Mouse (Mus musculus) limb, embryonic 13.5 days (tissue): ENCODE results near the gene Chml. TPM values are rescaled to one million over a fixed set of nuclear protein-coding genes. Genes with fewer than 3 reads are reported as not detected.
A peak's percentile ranks its signal among the peaks of the same experiment; 100 is the strongest.

Experiments used
- ATAC-seq: fragments of 200-750 bp; cut with Nextera tagmentation; 2 replicates; pipeline ENCODE4 v1.8.0; 2017; ENCODE audit warnings: low read depth, moderate number of reproducible peaks, moderate TSS enrichment; ENCODE audit not compliant: low FRiP score
- H3K27ac ChIP-seq: fragments of 300-500 bp; sonication (generic); 2 replicates; pipeline ENCODE4 v1.5.1; 2015; ENCODE audit warnings: inconsistent platforms, mild to moderate bottlenecking, moderate library complexity
- H3K27me3 ChIP-seq: fragments of 300-500 bp; sonication (generic); 2 replicates; pipeline ENCODE4 v1.6.1; 2015; ENCODE audit warnings: mild to moderate bottlenecking, inconsistent platforms
- H3K36me3 ChIP-seq: fragments of 300-500 bp; sonication (generic); 2 replicates; pipeline ENCODE4 v1.6.1; 2015; ENCODE audit warnings: inconsistent platforms, mild to moderate bottlenecking, moderate library complexity
- H3K4me1 ChIP-seq: fragments of 300-500 bp; sonication (generic); 2 replicates; pipeline ENCODE4 v1.6.1; 2015; ENCODE audit warnings: inconsistent platforms
- H3K4me2 ChIP-seq: fragments of 300-500 bp; sonication (generic); replicated peaks from 2 replicates; pipeline ENCODE4 v1.6.1; 2015; ENCODE audit warnings: inconsistent platforms, mild to moderate bottlenecking, moderate library complexity
- H3K4me3 ChIP-seq: fragments of 300-500 bp; sonication (generic); 2 replicates; pipeline ENCODE4 v1.5.1; 2015; ENCODE audit warnings: moderate library complexity, mild to moderate bottlenecking, inconsistent platforms
- H3K9ac ChIP-seq: fragments of 300-500 bp; sonication (generic); 2 replicates; pipeline ENCODE4 v1.6.1; 2015; ENCODE audit warnings: mild to moderate bottlenecking, inconsistent platforms
- H3K9me3 ChIP-seq: fragments of 300-500 bp; sonication (generic); 2 replicates; pipeline ENCODE4 v1.6.1; 2016; ENCODE audit warnings: inconsistent platforms
- WGBS: fragments of 180-500 bp; shearing (Covaris S2); methylation state at CpG from one replicate; pipeline ENCODE4 v1.1.7; 2015; 5-methylcytosine and 5-hydroxymethylcytosine counted together
- polyA plus RNA-seq: library from polyadenylated mRNA; unstranded; fragments of >200 nt; fragmentation: Nextera tagmentation; extraction: Ambion mirVana; gene quantifications from 2 replicates; pipeline ENCODE4 v1.2.1, GENCODE M21; 2015

Gene Chml
- 1.4 and 1.7 TPM in 2 replicates for polyA plus RNA-seq

DNA sequence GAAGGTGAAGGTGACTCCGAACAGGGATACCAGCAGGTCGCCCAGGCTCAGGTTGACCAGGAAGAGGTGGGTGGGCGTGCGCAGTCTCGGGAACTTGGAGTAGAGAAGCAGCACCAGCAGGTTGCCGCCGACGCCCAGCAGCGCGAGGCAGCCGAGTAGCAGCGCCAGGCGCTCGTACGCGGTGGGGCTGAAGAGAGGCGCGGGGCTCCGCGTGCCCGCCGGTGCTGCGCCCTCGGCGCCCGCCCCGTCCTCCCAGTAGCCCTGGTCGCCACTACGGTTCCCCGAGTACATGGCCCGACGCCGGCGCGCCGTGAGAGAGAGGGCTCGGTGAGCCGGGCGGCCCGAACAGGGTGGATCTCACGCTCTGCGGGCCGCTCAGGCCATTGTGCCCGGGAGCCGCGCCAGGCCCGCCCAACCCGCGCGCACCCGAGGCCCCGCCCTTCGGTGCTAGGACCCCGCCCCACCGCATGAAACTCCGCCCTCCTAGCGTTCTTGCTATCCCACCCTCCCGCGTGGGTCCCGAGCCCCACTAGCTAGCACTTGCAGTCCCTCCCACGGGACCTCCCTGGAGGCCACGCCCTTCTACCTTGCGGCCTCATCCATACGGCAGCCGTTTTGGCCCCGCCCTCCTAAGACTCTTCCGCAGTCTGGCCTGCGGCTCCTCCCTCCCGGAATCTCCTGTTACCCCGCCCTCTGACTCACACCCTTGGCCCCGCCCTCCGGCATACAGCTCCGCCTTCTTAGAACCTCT is at the start of gene Chml, which contains the start of gene Opn3:
Gene Chml (minus strand): TSS at position 656 of the 751 bp plus-strand sequence.
Gene Opn3 (minus strand): TSS at position 531 of the 751 bp plus-strand sequence.
- under 1% methylated on average over 55 of the region's 73 CpGs for WGBS
- H3K4me3 ChIP-seq = peak within 1 kb of the TSS; percentile 76
- H3K4me2 ChIP-seq = peak within 1 kb of the TSS; percentile 85
- no peaks in the 10 kb centered on the region for H3K27me3 ChIP-seq
- peaks cover 14% of the 10 kb centered on the region for H3K4me1 ChIP-seq
- ATAC-seq = peak; percentile 98
- H3K27ac ChIP-seq = peak within 1 kb of the TSS; percentile 76
- peak within 1 kb of the TSS; percentile 84 for H3K9ac ChIP-seq
- no peaks in the 10 kb centered on the region for H3K9me3 ChIP-seq
- peaks cover 9% of the 10 kb centered on the region for H3K36me3 ChIP-seq

DNA sequence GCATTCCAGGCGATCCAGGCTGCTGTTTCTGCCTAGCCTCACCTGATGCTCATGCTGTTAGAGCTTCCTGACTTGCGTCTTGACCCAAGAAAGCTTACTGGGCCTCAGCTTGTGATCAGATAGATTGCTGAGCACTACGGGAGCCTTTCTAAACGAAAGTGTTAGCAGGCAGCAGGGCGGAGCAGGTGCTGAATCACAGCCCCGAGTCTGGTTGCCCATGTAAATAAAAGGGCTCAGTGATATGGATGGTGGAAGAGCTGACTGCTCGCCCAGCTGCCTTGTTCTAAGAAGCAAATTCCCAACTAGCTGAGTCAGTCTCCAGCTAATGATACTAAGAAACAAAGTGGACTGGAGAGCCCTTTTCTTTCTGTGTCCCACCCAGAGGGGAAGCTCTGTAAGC is 33.1 kb upstream of the Chml start:
- H3K4me3 ChIP-seq = no peak overlapping the region
- 0 out of 2 replicates have a peak, but pooled peaks cover 3% of the 10 kb centered on the region for H3K4me1 ChIP-seq
- no peaks in the 10 kb centered on the region for H3K36me3 ChIP-seq
- no peaks in the 10 kb centered on the region for H3K27me3 ChIP-seq
- H3K4me2 ChIP-seq = no peak overlapping the region
- no peak overlapping the region for H3K27ac ChIP-seq
- whole genome bisulfite sequencing = 35% methylated on average over 7 of the region's 7 CpGs
- no peak overlapping the region for H3K9ac ChIP-seq
- H3K9me3 ChIP-seq = no peaks in the 10 kb centered on the region
- ATAC-seq = no peak

DNA sequence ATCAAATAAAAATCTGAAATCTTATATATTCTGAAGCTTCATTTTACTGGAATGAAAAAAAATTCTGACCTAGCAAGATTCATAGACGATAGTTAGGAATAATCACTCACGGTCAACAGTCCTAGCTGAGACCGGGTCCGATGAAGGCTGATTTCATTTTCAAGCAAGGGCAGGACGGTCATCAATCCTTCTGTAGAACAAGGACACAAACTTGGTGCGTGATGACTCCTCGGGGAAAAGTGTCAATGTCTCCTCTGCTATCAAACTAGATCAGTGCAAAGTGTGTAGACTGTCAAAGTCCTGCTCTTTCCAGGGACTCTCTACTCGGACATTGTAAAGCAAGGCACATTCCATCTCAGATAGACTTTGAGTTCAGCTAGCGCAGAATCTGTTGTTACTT is 24.1 kb upstream of the Chml start:
- Histone ChIP-seq H3K36me3 (no peaks in the 10 kb centered on the region), H3K4me2 (no peak overlapping the region), H3K4me1 (no peaks in the 10 kb centered on the region), H3K27ac (no peak overlapping the region), H3K27me3 (no peaks in the 10 kb centered on the region), H3K9me3 (no peaks in the 10 kb centered on the region), H3K4me3 (no peak overlapping the region), H3K9ac (no peak overlapping the region)
- no peak for ATAC-seq
- 90% methylated on average over 9 of the region's 9 CpGs for WGBS

DNA sequence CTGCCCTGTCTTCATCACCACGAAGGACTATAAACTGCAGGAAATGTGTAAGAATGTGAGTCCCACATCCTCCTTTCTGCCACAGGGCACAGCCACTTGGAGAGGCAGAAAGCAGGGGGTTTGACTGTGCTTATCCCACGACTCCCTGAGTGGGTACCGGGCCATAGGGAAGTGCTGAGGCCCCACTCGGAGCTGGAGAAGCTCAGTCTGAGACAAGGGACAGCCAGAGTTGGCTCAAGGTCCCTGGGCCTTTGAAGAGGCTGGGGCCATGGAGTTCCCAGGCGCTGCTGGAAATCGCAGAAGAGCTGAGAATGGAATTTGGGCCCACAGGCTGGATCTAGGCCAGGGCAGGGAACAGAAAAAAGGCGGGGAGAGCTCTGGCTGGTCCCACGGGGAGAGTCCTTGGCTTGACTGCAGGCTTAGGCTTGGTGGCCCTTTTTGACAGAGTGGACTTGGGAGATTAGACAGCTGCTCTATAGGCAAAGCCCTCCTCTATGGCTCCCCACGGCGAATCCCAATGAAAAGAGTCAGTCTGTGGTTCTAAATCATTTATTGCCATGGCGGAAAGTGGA is 19.7 kb upstream of the Chml start:
- Histone ChIP-seq H3K9ac (no peak overlapping the region), H3K27me3 (no peaks in the 10 kb centered on the region), H3K4me1 (no peaks in the 10 kb centered on the region), H3K36me3 (no peaks in the 10 kb centered on the region), H3K4me2 (no peak overlapping the region), H3K4me3 (no peak overlapping the region), H3K27ac (no peak overlapping the region), H3K9me3 (no peaks in the 10 kb centered on the region)
- 74% methylated on average over 11 of the region's 11 CpGs for WGBS
- no peak for ATAC-seq

DNA sequence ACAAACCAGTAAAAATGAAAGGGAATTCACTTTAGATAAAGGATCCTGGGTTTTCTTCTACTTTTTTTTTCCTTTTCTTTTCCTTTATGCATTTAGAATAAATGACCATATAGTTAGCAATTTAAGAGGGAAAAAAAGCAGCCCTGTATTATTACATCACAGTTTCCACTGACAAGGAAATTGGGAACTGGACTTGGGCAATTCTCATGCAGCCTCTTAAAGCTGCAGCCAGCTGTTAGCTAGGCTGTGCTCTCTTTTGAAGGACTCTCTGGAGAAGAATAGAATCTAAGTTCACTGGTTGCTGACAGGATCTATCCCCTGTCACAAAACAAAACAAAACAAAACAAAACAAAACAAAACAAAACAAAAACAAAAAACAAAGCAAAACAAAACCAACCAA is 15.3 kb upstream of the Chml start:
- 0 out of 2 replicates have a peak, but pooled peaks have one; percentile 36 for ATAC-seq
- Histone ChIP-seq H3K9ac (no peak overlapping the region), H3K9me3 (no peaks in the 10 kb centered on the region), H3K4me1 (no peaks in the 10 kb centered on the region), H3K36me3 (no peaks in the 10 kb centered on the region), H3K4me2 (no peak overlapping the region), H3K27me3 (no peaks in the 10 kb centered on the region), H3K4me3 (no peak overlapping the region), H3K27ac (no peak overlapping the region)

DNA sequence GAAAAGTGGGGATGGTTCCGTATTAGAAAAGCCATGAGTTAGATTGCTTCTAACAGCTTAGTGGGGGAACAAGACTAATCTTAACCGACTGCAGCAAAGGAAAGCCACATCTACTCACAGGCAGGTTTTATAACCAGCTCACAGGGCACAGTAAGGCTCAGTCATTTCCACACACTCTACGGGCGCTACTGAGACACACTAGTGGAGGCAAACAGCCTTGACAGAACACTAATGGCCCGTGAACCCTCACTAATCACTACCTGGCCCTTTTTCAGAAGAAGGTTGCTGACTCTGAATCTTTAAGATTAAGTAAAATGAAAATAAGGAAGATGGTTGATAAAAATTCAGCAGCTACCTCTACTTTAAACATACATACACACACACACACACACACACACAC is 14.9 kb upstream of the Chml start:
- H3K27me3 ChIP-seq = no peaks in the 10 kb centered on the region
- H3K9me3 ChIP-seq = no peaks in the 10 kb centered on the region
- no peak overlapping the region for H3K9ac ChIP-seq
- no peak for ATAC-seq
- no peak overlapping the region for H3K27ac ChIP-seq
- no peak overlapping the region for H3K4me2 ChIP-seq
- H3K4me3 ChIP-seq = no peak overlapping the region
- H3K36me3 ChIP-seq = no peaks in the 10 kb centered on the region
- no peaks in the 10 kb centered on the region for H3K4me1 ChIP-seq
- 44% methylated on average over 5 of the region's 5 CpGs for WGBS

DNA sequence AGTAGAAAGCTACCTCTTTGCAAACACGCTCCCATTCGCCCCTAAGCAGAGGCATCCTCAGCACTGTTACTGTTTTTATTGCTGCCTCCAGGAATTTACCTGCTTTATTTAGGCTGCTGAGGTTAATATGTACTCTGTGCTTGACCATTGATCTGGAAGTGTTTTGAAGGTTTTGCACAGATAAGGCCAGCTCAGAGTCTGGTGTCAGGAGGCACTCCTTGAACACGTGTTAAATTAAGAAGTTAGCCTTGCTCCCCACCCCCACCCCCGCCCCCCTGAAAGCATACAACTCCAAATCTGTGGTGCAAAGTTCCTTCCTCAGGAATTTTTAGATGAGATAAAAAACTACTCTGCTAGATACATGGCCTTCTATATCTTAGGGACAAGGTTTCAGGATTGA is 8.4 kb upstream of the Chml start:
- Histone ChIP-seq H3K4me2 (no peak overlapping the region), H3K27ac (no peak overlapping the region), H3K9me3 (no peaks in the 10 kb centered on the region), H3K4me1 (no peaks in the 10 kb centered on the region), H3K9ac (no peak overlapping the region), H3K27me3 (no peaks in the 10 kb centered on the region), H3K4me3 (no peak overlapping the region), H3K36me3 (no peaks in the 10 kb centered on the region)
- WGBS = 68% methylated on average over 4 of the region's 4 CpGs
- no peak for ATAC-seq

DNA sequence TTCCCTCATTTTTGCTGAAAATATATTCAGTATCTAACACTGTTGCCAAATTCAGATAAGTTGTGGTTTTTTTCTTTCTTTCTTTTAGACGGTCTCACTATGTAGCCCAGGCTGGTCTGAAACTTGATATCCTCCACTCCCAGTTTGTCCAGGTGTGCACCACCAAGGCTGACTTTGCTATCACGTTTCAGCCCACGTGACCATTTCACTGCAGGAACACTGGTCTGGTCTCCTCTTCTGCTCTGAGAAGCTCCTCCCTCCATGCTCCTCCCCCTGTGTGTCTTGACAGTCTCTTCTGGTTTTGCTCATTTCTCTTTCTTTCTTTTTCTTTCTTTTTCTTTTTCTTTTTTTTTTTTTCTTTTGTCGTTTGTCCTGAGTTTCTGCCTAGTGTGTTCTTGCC is 7.1 kb upstream of the Chml start:
- Histone ChIP-seq H3K4me1 (no peaks in the 10 kb centered on the region), H3K36me3 (no peaks in the 10 kb centered on the region), H3K9me3 (no peaks in the 10 kb centered on the region), H3K9ac (no peak overlapping the region), H3K27me3 (no peaks in the 10 kb centered on the region), H3K27ac (no peak overlapping the region), H3K4me2 (no peak overlapping the region), H3K4me3 (no peak overlapping the region)
- 21% methylated on average over 4 of the region's 4 CpGs for WGBS
- ATAC-seq = peak; percentile 24; the same call in 1 of the 2 replicates

DNA sequence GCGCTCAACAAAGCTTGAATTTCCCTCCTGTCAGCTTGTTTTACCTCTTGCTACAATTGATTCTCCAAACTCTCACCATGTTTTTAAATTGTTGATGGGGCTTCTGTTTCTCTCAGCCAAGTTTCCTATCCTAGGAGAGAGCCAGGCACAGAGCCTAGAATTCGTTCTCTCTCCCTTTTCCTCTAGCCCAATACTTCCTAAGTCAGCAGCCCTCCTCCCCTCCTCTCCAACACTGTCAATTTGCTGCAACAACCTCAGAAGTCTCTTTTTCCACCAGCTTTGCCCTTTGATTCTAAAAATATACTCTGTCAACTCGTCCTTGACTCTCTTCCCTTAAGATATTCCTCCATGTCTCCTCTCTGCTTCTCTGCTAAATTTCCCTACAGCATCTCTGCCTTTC is 6.7 kb upstream of the Chml start:
- no peak overlapping the region for H3K27ac ChIP-seq
- no peak for ATAC-seq
- no peaks in the 10 kb centered on the region for H3K27me3 ChIP-seq
- no peaks in the 10 kb centered on the region for H3K36me3 ChIP-seq
- no peak overlapping the region for H3K9ac ChIP-seq
- no peak overlapping the region for H3K4me2 ChIP-seq
- H3K4me1 ChIP-seq = no peaks in the 10 kb centered on the region
- 55% methylated on average over 3 of the region's 3 CpGs for WGBS
- no peak overlapping the region for H3K4me3 ChIP-seq
- no peaks in the 10 kb centered on the region for H3K9me3 ChIP-seq

DNA sequence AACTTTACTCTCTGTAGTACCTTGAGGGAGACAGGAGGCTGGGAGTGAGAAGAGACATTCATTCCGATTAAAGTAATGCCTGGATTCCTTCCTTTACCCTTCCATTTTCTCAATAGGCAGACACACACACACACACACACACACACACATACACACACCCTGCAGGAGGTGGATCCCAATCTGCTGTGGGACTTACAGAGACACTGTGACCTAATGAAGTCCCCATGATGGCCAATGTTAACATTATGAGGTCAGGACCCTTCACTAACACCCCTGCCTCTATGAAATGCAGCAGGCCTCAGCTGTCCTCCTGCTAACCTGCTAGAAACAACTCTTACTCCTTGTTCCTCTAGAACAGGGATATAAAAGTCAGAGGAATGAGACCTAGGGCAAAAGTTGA is 5.6 kb upstream of the Chml start, which contains the start of gene Wdr64:
Gene Wdr64 (plus strand): TSS at position 301 of the 400 bp plus-strand sequence.
- no peak within 1 kb of the TSS for H3K4me3 ChIP-seq
- no peaks in the 10 kb centered on the region for H3K36me3 ChIP-seq
- no peaks in the 10 kb centered on the region for H3K4me1 ChIP-seq
- H3K9me3 ChIP-seq = no peaks in the 10 kb centered on the region
- ATAC-seq = no peak
- WGBS = 86% methylated on average over 1 of the region's 1 CpGs
- H3K4me2 ChIP-seq = no peak within 1 kb of the TSS
- H3K27me3 ChIP-seq = no peaks in the 10 kb centered on the region
- no peak within 1 kb of the TSS for H3K27ac ChIP-seq
- no peak within 1 kb of the TSS for H3K9ac ChIP-seq

DNA sequence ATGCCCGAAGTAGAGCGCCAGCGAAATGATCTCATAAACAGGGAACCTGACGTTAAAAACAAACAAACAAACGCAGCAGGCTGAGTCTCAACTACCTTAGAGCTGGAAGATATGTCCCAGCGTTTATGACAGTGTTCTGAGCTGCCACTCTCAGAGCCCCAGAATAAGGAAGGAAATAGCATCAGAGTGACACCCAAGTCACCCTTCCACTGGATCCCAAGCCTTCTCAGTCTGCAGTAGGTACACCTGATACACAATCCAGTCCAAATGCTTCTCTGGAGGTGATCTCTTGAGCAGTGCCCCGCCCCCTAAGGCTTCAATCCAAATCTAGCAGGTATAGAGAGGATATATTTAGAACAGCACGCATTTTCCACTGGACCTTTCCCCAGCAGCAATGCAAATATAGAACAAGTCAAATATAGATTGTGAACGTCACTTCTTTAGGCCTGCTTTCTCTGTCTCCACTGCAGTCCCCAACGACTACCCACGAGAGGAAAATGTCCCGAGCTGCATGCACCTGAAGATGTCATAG is 794 bp upstream of the Chml start:
- Histone ChIP-seq H3K36me3 (no peaks in the 10 kb centered on the region), H3K9ac (peak overlapping the region; percentile 51; the same call in 1 of the 2 replicates), H3K4me1 (peaks cover 14% of the 10 kb centered on the region), H3K27me3 (no peaks in the 10 kb centered on the region), H3K27ac (no peak overlapping the region), H3K9me3 (no peaks in the 10 kb centered on the region), H3K4me2 (peak overlapping the region; percentile 63), H3K4me3 (peak overlapping the region; percentile 76)
- 39% methylated on average over 12 of the region's 12 CpGs for WGBS
- ATAC-seq = no peak

DNA sequence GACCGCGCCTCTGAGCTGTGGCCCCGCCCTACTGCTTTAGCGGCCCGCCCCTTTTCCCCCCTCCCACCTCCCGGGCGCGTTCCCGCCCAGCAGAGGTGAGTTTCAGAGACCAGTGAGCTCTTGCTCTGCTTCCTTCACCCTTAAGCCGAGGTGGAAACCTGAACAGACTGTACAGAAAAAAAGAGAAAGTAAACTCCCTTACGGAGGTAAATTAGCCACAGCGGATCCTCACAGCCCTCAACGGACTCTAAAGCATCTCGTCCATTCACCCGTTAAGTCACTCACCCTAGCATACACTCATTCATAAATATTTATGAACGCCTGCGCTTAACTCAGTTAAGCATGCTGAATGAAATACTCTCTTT is 278 bp upstream of the Chml start:
- H3K36me3 ChIP-seq = peaks cover 4% of the 10 kb centered on the region
- 1% methylated on average over 17 of the region's 17 CpGs for WGBS
- H3K27me3 ChIP-seq = no peaks in the 10 kb centered on the region
- peak overlapping the region; percentile 76 for H3K4me3 ChIP-seq
- H3K9ac ChIP-seq = peak overlapping the region; percentile 51; the same call in 1 of the 2 replicates
- H3K4me1 ChIP-seq = peaks cover 14% of the 10 kb centered on the region
- ATAC-seq = no peak
- no peaks in the 10 kb centered on the region for H3K9me3 ChIP-seq
- peak overlapping the region; percentile 63 for H3K4me2 ChIP-seq
- H3K27ac ChIP-seq = no peak overlapping the region
